9 mouse cellular contexts compared by ENCODE assay signal in the genomic region with DNA sequence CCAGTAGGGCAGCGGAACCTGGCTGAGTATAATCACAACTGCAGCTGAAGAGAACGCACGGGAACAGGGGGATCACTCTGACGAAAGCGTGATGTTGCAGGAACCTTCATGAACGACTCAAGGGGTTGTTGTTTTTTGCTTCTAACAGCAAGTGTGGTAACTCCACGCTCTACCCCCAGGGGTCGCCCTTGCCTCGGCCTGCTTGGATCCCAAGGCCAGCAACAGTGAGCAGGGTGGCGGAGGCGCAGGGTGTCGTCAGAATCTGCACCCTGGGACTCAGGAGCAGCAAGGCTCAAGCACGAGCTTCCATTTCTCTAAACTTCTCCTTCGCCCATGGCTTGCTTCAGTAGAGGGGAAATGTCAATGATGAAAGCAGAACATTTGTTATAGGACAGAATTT. TPM values are rescaled to one million over a fixed set of nuclear protein-coding genes. Genes with fewer than 3 reads are reported as not detected.
A peak's percentile ranks its signal among the peaks of the same experiment; 100 is the strongest.
DNase-seq lines count a peak whose midpoint lies in the region; ATAC-seq lines count a peak whose summit lies in the region.
"Had no signal": no experiment of that assay in that cellular context is flagged by ENCODE, and none has a peak within 500 bp of the region (broad histone marks: within the 10 kb centered on the region; RNA-seq: fewer than 3 reads in every experiment).

No protein-coding gene starts in this region.

- H3K9me3 ChIP-seq in liver, embryonic 13.5 days (replicated peaks): no peaks in the 10 kb centered on the region
- H3K9me3 ChIP-seq in neural tube, embryonic 15.5 days (replicated peaks): no peaks in the 10 kb centered on the region
- H3K9me3 ChIP-seq: embryonic facial prominence, embryonic 13.5 days had no signal

- 31% methylated on average over 14 of the region's 14 CpGs for WGBS in liver, embryonic 13.5 days (ENCODE audit: insufficient replicate concordance)
- WGBS in neural tube, embryonic 15.5 days: 49% methylated on average over 14 of the region's 14 CpGs

- H3K36me3 ChIP-seq in liver, embryonic 13.5 days: peaks cover 38% of the 10 kb centered on the region
- peaks cover 24% of the 10 kb centered on the region for H3K36me3 ChIP-seq in neural tube, embryonic 15.5 days

- peak; percentile 52 for DNase-seq in 3134 (ENCODE audit: extremely low read depth, insufficient read length, low spot score)
- DNase-seq in T-cell, adult 2 months (ENCODE audit: low spot score): peak; percentile 82
- DNase-seq in cerebellum, postnatal 14 days: peak; percentile 91 to 96
- DNase-seq in gastrocnemius, postnatal 25 days: peak; percentile 77
- peak; percentile 60 to 85 for DNase-seq in kidney, adult 8-10 months
- DNase-seq in liver, embryonic 13.5 days: peak; percentile 70
- peak; percentile 60 to 66 for DNase-seq in thymus, adult 18-20 months

- no peaks in the 10 kb centered on the region for H3K27me3 ChIP-seq in liver, embryonic 13.5 days
- no peaks in the 10 kb centered on the region for H3K27me3 ChIP-seq in neural tube, embryonic 15.5 days (replicated peaks)
- H3K27me3 ChIP-seq: embryonic facial prominence, embryonic 13.5 days had no signal

- no peak overlapping the region for H3K9ac ChIP-seq in liver, embryonic 13.5 days
- no peak overlapping the region for H3K9ac ChIP-seq in neural tube, embryonic 15.5 days (replicated peaks)
- H3K9ac ChIP-seq: embryonic facial prominence, embryonic 13.5 days had no signal

- H3K4me3 ChIP-seq in liver, embryonic 13.5 days (replicated peaks): no peak overlapping the region
- no peak overlapping the region for H3K4me3 ChIP-seq in neural tube, embryonic 15.5 days (replicated peaks)
- H3K4me3 ChIP-seq: embryonic facial prominence, embryonic 13.5 days had no signal

- H3K4me1 ChIP-seq in liver, embryonic 13.5 days (replicated peaks): peaks cover 45% of the 10 kb centered on the region
- peaks cover 49% of the 10 kb centered on the region for H3K4me1 ChIP-seq in neural tube, embryonic 15.5 days

- no peak overlapping the region for H3K27ac ChIP-seq in liver, embryonic 13.5 days
- 0 out of 2 replicates have a peak overlapping the region, but pooled peaks have one; percentile 56 for H3K27ac ChIP-seq in neural tube, embryonic 15.5 days (replicated peaks)
- H3K27ac ChIP-seq: embryonic facial prominence, embryonic 13.5 days had no signal

- no peak for ATAC-seq in liver, embryonic 13.5 days (ENCODE audit: low read depth)
- ATAC-seq in neural tube, embryonic 15.5 days (ENCODE audit: low FRiP score): no peak

- H3K4me2 ChIP-seq in liver, embryonic 13.5 days: no peak overlapping the region
- no peak overlapping the region for H3K4me2 ChIP-seq in neural tube, embryonic 15.5 days
- H3K4me2 ChIP-seq: embryonic facial prominence, embryonic 13.5 days had no signal

RNA-seq across cellular contexts. Expression of a gene that starts 22.1 kb away (rescaled TPM):
- 1 to 10 TPM in 1 of 2 experiments, under 1 TPM in 1; 0.43 to 1.2 TPM for total RNA-seq in gastrocnemius, postnatal 25 days (2021)
- 10.1 and 11.6 TPM in 2 replicates for polyA plus RNA-seq in liver, embryonic 13.5 days (2015; fragmentation: Nextera tagmentation; extraction: Ambion mirVana)
- 2.3 and 27.7 TPM in 2 replicates for polyA plus RNA-seq in neural tube, embryonic 15.5 days (2015; fragmentation: Nextera tagmentation; extraction: Ambion mirVana)

RNA-seq across cellular contexts. Expression of a gene that starts 54.1 kb away (rescaled TPM):
- 10 to 100 TPM; 11.9 to 17.1 TPM for total RNA-seq in gastrocnemius, postnatal 25 days (2021)
- polyA plus RNA-seq in liver, embryonic 13.5 days (2015; fragmentation: Nextera tagmentation; extraction: Ambion mirVana): 48.0 and 60.3 TPM in 2 replicates
- polyA plus RNA-seq in neural tube, embryonic 15.5 days (2015; fragmentation: Nextera tagmentation; extraction: Ambion mirVana): 160 and 162 TPM in 2 replicates

RNA-seq across cellular contexts. Expression of a gene that starts 54.2 kb away (rescaled TPM):
- 1 to 10 TPM; 3.0 to 3.6 TPM for total RNA-seq in gastrocnemius, postnatal 25 days (2021)
- polyA plus RNA-seq in liver, embryonic 13.5 days (2015; fragmentation: Nextera tagmentation; extraction: Ambion mirVana): 3.8 TPM in 2 replicates
- 12.1 and 23.1 TPM in 2 replicates for polyA plus RNA-seq in neural tube, embryonic 15.5 days (2015; fragmentation: Nextera tagmentation; extraction: Ambion mirVana)
